Mouse (Mus musculus): ENCODE results near the gene C1qtnf1. TPM values are rescaled to one million over a fixed set of nuclear protein-coding genes. Genes with fewer than 3 reads are reported as not detected.
A peak's percentile ranks its signal among the peaks of the same experiment; 100 is the strongest.

Gene C1qtnf1
- total RNA-seq, 2 experiments from 2014 or later: 3.3 to 4.8 TPM

DNA sequence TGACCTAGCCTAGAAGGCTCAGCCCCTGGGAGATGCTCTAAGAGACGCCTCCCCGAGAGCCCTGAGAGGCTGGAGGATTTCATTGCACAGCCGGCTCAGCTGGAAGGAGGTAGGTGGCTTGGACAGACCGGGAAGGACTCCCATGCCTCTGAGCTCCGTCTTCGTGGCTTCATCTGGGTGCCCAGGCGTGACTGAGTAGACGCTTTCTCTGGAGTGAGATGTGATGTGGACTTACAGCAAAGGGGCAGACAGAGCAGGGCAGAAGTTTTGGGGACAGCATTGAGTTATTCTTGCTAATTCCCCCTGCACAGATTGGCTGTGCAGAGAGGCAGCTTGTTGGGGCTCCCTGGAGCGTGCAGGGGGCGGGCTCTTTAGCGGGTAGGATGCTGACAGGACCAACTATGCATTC lies 461 bp downstream of the C1qtnf1 start:
- TF ChIP-seq CTCF (IDR thresholded peaks at IDR 0.05): no peak
- DNase-seq (ENCODE audit: extremely low spot score in 1 of 2, low spot score in 2 of 2): no peak
- no peak overlapping the region for H3K27ac ChIP-seq
- intact Hi-C loops (cut with DNase I): no loop called here
- H3K4me3 ChIP-seq: peak overlapping the region; percentile 21; the same call in 1 of the 2 replicates

DNA sequence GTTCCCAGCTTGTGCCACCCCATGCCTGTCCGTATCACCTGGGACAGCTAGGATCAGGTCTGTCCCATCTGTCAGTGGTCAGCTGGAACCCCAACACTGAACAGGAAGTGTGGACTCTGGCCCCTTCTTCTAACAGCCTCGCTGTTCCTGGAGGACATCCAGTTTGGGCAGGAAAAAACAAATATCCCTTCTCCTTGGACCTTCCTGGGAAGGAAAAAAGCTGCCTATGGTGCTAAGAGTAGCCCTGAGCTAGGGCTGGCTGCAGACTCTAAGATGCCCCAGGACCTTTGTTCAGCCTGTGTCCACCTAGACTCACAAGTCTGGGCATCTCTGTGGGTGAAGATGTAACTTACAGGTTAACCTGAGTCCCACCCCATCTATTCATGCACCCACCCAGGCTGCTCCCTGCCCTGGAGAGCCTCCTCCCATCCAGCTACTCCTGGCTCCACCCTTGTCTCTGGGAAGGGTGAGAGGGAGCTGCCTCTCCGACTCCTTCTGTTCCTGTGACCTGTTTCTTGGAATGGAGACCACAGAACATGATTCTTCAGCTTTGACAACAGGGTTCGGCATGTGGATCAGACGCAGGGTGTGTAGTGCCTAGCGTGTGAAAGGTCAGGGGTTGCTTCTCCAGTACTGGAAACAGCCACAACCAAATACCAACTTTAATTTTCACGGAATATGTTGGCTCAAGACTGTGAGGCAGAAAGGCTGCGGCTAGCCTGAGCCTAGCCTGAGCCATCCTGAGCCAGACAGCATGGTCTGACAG lies 1.1 kb downstream of the C1qtnf1 start:
- TF ChIP-seq CTCF (IDR thresholded peaks at IDR 0.05): no peak
- intact Hi-C loops (cut with DNase I): no loop called here
- Histone ChIP-seq H3K4me3 (no peak overlapping the region; the same call in 1 of the 2 replicates), H3K27ac (no peak overlapping the region)
- DNase-seq (ENCODE audit: extremely low spot score in 1 of 2, low spot score in 2 of 2): no peak

DNA sequence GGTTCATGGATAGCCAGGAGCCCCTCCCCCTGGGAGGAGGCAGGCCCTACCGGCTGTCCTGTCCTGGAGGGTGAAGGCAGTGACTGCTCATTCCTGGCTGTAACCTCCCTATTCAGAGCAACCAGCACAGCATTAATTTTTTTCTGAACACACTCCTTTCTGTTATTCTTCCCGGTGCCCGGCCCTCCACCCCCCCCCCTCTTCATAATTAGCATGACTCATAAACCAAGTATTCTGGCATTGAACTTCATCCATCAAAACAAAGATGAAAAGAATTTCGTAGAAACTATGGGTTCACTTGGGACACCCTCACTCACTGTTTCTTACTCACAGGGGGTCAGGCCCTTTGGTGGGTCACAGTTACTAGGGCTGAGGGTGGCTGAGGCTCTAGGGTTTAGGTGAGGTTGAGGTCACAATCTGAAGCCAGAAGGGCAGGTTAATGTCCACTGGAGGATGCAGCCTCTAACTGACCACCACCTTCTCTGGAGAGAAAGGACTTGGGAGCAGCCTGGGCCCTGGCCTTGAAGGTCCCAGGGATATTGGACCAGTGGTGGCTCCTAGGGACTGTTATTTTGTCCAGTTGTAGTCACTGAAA lies 2.4 kb downstream of the C1qtnf1 start:
- TF ChIP-seq CTCF (IDR thresholded peaks at IDR 0.05): no peak
- intact Hi-C loops (cut with DNase I): no loop called here
- Histone ChIP-seq H3K4me3 (no peak overlapping the region), H3K27ac (no peak overlapping the region)
- DNase-seq (ENCODE audit: extremely low spot score in 1 of 2, low spot score in 2 of 2): no peak

DNA sequence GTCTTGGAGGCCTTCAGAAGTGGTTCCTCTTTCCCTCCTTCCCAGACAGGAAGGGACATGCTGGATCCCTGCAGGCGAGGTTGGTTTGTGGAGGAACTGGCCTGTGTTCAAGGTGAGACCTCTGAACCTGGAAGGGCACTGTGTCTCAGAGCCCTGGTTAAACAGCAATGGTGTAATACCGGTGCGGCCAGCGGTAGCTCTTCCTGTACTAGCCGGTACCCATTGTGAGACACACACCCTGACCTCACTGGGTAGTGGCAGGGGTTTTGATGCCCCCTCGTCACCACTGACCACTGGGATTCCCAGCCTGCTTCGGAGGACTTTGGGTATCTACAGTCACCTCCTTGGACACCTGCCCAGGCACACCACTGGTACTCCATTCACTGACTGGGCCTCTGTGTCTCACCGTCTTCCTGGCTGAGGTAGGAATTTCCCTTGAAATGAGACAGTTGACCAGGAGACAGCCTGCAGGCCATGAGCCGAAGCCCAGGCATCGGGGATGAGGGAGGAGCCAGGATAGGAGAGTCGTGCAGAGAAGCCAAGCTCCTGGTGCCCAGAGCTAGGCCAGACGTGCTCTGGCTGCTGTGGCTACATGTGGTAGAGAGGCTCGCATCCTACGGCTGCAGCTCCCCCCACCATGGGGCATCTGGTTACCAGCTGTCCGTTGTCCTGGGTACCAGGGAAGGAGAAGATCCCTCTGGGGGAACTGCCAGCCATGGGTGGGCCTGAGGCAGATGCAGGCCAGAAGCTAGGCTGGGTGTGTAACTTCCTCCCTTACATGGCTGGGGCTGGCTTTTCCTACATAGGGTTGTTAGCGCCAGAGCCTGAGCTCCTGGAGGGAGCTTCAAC lies 3.3 kb downstream of the C1qtnf1 start:
- intact Hi-C loops (cut with DNase I): no loop called here
- DNase-seq (ENCODE audit: extremely low spot score in 1 of 2, low spot score in 2 of 2): no peak
- Histone ChIP-seq H3K27ac (no peak overlapping the region), H3K4me3 (no peak overlapping the region)
- TF ChIP-seq CTCF (IDR thresholded peaks at IDR 0.05): no peak

DNA sequence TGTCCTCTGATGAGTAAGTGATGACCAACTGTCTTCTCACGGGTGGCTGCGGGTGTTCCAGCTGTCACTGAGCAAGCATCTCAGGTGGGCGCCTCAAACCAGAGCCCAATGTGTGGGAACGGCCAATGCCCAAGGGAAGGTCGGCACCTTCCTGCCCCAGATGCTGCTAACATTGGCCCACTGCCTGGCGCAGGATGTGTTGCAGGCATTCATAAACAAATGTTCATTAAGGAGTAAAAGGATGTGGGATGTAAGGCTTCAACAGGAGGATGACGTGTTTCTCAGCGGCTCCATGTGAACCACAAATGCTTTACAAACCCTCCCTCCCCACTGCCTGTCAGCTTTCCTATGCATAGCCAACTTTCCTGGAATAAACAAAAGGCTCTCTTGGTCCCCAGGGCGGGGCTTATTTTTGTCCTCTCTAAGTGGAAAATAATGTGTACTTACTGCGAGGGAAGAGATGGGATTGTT lies 5.4 kb downstream of the C1qtnf1 start:
- no peak for DNase-seq (ENCODE audit: extremely low spot score in 1 of 2, low spot score in 2 of 2)
- no peak for TF ChIP-seq CTCF (IDR thresholded peaks at IDR 0.05)
- intact Hi-C loops (cut with DNase I): no loop called here
- Histone ChIP-seq H3K4me3 (no peak overlapping the region), H3K27ac (no peak overlapping the region)

DNA sequence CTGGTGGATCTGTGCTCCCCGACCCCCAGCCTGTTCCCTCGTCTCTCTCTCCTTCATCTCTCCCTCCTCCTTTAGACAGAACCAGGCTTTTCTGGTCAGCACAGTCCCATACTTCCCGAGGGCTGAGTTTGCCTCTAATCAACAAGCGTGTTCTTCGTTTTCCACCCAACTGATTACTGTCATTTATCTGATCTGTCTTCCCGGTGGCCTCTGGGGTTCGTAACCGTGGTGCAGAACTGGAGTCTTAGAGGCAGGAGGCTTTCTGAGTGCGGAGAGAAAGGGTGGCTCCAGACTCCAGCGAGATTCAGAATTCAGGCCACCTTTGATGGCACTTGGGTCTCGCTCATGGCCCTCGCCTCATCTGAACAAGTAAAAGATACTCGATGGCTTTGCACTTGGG lies 6.1 kb downstream of the C1qtnf1 start:
- no peak for TF ChIP-seq CTCF (IDR thresholded peaks at IDR 0.05)
- H3K27ac ChIP-seq: no peak overlapping the region
- intact Hi-C loops (cut with DNase I): no loop called here
- H3K4me3 ChIP-seq: no peak overlapping the region
- DNase-seq (ENCODE audit: extremely low spot score in 1 of 2, low spot score in 2 of 2): no peak

DNA sequence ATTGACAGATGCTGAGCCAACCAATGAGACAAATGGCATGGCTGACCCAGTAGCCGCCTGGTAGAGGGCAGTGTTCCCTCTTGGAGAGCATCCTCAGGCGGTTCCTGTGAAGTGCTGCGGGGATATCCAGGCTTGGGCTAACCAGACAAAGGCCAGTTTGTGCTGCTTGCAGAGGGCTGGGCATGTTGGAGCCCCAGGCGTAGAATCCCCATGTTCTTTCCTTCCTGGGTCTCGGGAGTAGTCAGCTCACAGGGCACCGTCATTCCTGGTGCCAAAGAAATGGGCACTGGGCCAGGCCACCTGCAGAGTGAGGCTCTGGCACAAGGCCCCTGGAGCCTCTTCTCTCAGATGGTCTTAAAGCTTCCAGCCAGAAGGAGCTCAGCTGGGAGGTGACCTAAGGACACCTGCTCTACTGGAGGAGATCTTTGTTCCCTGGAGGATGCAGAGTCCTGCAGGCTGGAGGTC lies 8.5 kb downstream of the C1qtnf1 start:
- intact Hi-C loops (cut with DNase I): no loop called here
- Histone ChIP-seq H3K27ac (no peak overlapping the region), H3K4me3 (no peak overlapping the region)
- TF ChIP-seq CTCF (IDR thresholded peaks at IDR 0.05): peak; percentile 39
- DNase-seq (ENCODE audit: extremely low spot score in 1 of 2, low spot score in 2 of 2): no peak

DNA sequence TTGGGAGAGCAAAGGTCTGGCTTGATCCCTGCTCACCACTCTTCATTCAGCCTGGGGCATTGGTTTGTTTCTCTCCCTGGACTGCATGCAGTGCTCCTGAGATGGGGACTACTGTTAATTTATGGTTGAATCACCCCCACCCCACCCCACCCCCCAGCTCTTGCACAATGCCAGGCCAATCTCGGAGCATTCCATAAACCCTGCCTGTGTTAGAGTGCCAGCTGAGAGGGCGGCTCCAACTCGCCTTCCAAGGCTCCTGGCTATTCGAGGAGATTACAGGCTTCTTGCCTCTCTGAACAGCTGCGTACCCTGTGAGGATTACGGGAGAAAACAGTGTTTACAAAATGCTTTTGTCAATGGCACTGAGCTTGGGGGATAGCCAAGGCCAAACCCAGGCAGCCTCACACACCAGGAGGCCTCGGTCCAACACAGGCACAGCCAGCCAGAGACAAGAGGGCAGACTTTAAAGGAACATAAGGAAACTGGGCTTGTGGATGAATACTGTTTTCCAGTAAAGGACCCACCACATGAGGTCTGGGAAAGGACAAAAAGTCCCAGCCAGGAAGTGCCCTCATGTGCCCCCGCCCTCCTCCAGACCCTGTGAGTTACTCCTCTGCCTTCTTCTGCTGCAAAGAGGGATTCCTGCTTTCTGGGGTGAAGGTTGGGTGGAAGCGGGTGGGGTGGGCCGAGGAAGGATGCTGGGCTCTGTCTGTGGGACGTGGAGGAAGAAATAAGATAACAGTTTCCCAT lies 10.8 kb downstream of the C1qtnf1 start:
- DNase-seq (ENCODE audit: extremely low spot score in 1 of 2, low spot score in 2 of 2): no peak
- no peak overlapping the region for H3K4me3 ChIP-seq
- intact Hi-C loops (cut with DNase I): no loop called here
- H3K27ac ChIP-seq: no peak overlapping the region
- no peak for TF ChIP-seq CTCF (IDR thresholded peaks at IDR 0.05)

DNA sequence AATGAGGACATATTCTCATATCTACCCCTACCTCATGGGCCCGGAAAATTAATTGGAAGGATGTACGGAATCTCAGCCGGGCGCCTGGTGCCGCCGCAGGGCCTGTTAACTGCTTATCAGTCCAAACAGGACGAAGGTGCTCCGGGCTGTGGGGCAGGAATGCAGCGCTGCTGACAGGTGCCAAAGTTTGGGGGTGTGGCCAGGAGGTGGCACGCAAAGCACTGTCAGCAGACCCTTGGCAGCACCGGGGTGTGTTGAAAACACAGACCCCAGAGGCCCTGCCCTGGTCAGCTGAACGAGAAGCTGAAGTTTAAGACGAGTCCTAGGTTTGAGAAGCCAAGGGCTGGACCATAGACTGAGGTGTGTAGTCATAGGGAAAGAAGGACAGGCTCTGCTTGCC lies 14.7 kb downstream of the C1qtnf1 start:
- H3K27ac ChIP-seq: no peak overlapping the region
- no peak overlapping the region for H3K4me3 ChIP-seq
- TF ChIP-seq CTCF (IDR thresholded peaks at IDR 0.05): no peak
- no peak for DNase-seq (ENCODE audit: extremely low spot score in 1 of 2, low spot score in 2 of 2)
- intact Hi-C loops (cut with DNase I): loop anchor here (1.0 kb wide), 1 partner anchor 19 kb away; no protein-coding TSS in a partner anchor

DNA sequence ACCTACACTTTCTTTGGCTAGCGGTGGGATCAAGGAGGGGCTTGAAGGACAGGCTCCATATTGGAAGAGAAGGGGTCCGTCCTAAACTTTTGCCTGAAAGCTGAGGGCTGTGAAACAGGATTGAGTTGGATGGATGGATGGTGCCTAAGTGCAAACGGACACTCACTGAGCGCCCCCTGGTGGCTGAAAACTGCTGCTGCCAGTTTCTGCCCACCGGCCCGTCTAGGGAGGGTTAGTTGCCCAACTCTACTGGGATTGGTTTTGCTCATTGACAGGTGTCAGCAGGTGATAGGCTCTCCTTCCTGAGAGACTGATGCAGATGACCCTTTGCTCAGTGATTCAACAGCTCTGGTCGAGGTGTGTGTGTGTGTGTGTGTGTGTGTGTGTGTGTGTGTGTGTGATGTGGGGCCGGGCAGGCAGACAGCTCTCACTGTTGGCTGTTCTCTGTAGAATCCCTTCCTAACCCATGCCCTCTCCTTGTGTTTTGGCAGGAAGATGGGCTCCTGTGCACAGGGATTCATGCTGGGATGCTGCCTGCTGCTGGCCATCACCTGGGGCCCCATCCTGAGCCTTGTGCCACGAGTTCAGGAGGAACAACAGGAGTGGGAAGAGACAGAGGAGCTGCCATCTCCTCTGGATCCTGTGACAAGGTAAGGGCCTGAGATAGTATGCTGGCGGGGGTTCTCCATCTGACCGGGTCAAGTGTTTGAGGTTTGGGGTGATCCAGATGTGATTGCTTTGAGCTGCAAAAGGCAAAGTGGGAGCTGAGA lies 15.4 kb downstream of the C1qtnf1 start:
- TF ChIP-seq CTCF (IDR thresholded peaks at IDR 0.05): peak; percentile 83
- DNase-seq (ENCODE audit: extremely low spot score in 1 of 2, low spot score in 2 of 2): peak; percentile 48 to 71
- H3K4me3 ChIP-seq: no peak overlapping the region
- intact Hi-C loops (cut with DNase I): loop anchor here (1.0 kb wide), 1 partner anchor 20 kb away; no protein-coding TSS in a partner anchor
- no peak overlapping the region for H3K27ac ChIP-seq

Measured in left cerebral cortex, adult 2 months (tissue).